Mouse (Mus musculus) forelimb bud, embryonic 11.5 days (tissue): ENCODE results near the gene Mreg.
"Not testable (repeated sequence)": the region's sequence is repeated elsewhere in the genome, so short reads cannot be mapped to it uniquely, and the experiment has no call there.

Experiments used
- DNase-seq: peaks from one replicate; pipeline ENCODE4 v3.0.0-alpha.2; 2012; ENCODE audit warnings: low read depth, low spot score

Mreg gene

GRCm38 (mm10) chr1:72211701-72212699 is at the start of gene Mreg:
Gene Mreg (minus strand): TSS chr1:72212307.
- peak; percentile 54 for DNase-seq

GRCm38 (mm10) chr1:72256381-72257256 is 44.5 kb upstream of the Mreg start:
- DNase-seq: no peak

- no peak for DNase-seq
Measured at GRCm38 (mm10) chr1:72255854-72256175, 43.7 kb upstream of the Mreg start.

- DNase-seq: peak; percentile 92
Measured at GRCm38 (mm10) chr1:72255062-72255853, 43.2 kb upstream of the Mreg start.

GRCm38 (mm10) chr1:72254545-72255061 is 42.5 kb upstream of the Mreg start:
- peak; percentile 80 for DNase-seq

GRCm38 (mm10) chr1:72253881-72254491 is 41.9 kb upstream of the Mreg start:
- DNase-seq: no peak

- DNase-seq: no peak
Measured at GRCm38 (mm10) chr1:72251806-72252205, 39.7 kb upstream of the Mreg start.

- DNase-seq: not testable (repeated sequence)
Measured at GRCm38 (mm10) chr1:72248226-72248737, 36.2 kb upstream of the Mreg start.

GRCm38 (mm10) chr1:72244317-72245036 is 32.4 kb upstream of the Mreg start:
- DNase-seq: peak; percentile 90

GRCm38 (mm10) chr1:72243656-72244316 is 31.7 kb upstream of the Mreg start:
- DNase-seq: peak; percentile 96

- no peak for DNase-seq
Measured at GRCm38 (mm10) chr1:72242581-72243143, 30.6 kb upstream of the Mreg start.

GRCm38 (mm10) chr1:72239113-72239512 is 27.0 kb upstream of the Mreg start:
- not testable (repeated sequence) for DNase-seq

GRCm38 (mm10) chr1:72238016-72238580 is 26.0 kb upstream of the Mreg start:
- DNase-seq: no peak

- DNase-seq: peak; percentile 61
Measured at GRCm38 (mm10) chr1:72237007-72237775, 25.1 kb upstream of the Mreg start.

- DNase-seq: peak; percentile 70
Measured at GRCm38 (mm10) chr1:72236363-72237006, 24.4 kb upstream of the Mreg start.

GRCm38 (mm10) chr1:72232592-72232991 is 20.5 kb upstream of the Mreg start:
- not testable (repeated sequence) for DNase-seq

GRCm38 (mm10) chr1:72228974-72229373 is 16.9 kb upstream of the Mreg start:
- no peak for DNase-seq
